Mouse (Mus musculus): ENCODE data around the gene Igf2bp1. TPM values are rescaled to one million over a fixed set of nuclear protein-coding genes. Genes with fewer than 3 reads are reported as not detected.

The Igf2bp1 gene
- polyA plus RNA-seq, 1 experiment, result not detected

DNA sequence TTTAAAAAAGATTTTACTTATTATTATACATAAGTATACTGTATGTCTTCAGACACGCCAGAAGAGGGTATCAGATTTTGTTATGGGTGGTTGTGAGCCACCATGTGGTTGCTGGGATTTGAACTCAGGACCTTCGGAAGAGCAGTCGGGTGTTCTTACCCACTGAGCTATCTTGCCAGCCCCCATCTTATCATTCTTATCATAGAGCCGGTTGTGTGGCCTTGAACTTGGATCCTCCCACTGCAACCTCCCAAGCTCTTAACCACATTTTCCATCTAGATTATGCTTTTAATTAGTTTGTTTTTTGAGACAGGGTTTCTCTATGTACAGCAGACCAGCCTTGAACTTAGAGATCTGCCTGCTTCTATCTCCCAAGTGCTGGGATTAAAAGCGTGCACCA, 31.8 kb upstream of the Igf2bp1 start:
- Histone ChIP-seq H3K27ac (ENCODE audit: insufficient read depth, low read depth, low read length) (no peak overlapping the region), H3K4me3 (ENCODE audit: insufficient read depth, low read depth, low read length) (no peak overlapping the region), H3K4me1 (ENCODE audit: control insufficient read depth, insufficient read depth, low read length) (peaks cover 9% of the 10 kb centered on the region)
- TF ChIP-seq CTCF (IDR thresholded peaks at IDR 0.05; ENCODE audit: insufficient read depth, low read depth, low read length) (no peak), POLR2A (IDR thresholded peaks at IDR 0.05; ENCODE audit: insufficient read depth, low read depth, low read length) (no peak)
- 95% methylated on average over 5 of the region's 5 CpGs for WGBS

DNA sequence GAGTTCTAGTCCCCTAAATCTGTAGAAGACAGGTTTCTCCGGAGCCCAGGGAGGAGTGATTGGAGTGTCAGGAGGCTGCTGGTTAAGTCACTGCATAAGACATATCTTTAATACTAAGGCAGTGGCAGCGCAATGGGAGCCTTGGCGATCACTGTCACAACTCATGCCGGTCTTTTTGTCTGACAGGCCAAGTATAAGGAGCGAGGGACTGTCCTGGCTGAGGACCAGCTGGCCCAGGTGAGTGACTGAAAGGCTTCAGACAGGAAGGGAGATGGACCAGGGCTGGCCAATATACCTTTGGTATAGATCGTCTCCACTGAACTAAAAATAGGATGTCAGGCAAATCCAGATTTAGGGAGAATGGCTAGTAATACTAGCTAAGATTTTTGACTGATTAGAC, 29.4 kb upstream of the Igf2bp1 start:
- peak overlapping the region; percentile 76 for H3K4me3 ChIP-seq (ENCODE audit: insufficient read depth, low read depth, low read length)
- TF ChIP-seq CTCF (IDR thresholded peaks at IDR 0.05; ENCODE audit: insufficient read depth, low read depth, low read length) (no peak), POLR2A (IDR thresholded peaks at IDR 0.05; ENCODE audit: insufficient read depth, low read depth, low read length) (no peak)
- WGBS, result 5% methylated on average over 6 of the region's 6 CpGs
- peaks cover 9% of the 10 kb centered on the region for H3K4me1 ChIP-seq (ENCODE audit: control insufficient read depth, insufficient read depth, low read length)
- H3K27ac ChIP-seq (ENCODE audit: insufficient read depth, low read depth, low read length), result no peak overlapping the region

DNA sequence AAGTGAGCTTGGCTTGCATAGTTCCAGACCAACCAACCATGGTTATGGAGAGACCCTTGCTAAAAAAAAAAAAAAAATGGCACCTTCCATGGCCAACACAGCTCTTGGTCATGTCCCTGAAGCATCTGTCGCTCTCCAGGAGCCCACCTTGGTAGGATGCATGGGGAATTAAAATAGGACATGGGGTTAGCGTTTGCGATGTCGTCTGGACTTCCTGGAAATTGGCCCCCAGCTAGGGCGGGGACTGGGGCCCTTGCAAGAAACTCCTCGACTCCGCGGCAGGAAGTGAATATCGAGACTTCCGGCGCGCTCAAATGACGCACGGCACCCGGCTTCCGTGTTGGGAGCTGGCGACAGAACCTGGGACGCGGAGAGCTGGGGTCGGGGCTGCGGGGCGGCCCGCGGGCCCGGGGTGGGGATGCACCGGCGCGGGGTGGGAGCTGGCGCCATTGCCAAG, 28.9 kb upstream of the Igf2bp1 start, which contains the start of gene Snf8:
Snf8 (plus strand) TSS at position 290 of the 457 bp plus-strand sequence.
- Histone ChIP-seq H3K4me1 (ENCODE audit: control insufficient read depth, insufficient read depth, low read length) (peaks cover 9% of the 10 kb centered on the region), H3K4me3 (ENCODE audit: insufficient read depth, low read depth, low read length) (peak within 1 kb of the TSS; percentile 76), H3K27ac (ENCODE audit: insufficient read depth, low read depth, low read length) (no peak within 1 kb of the TSS)
- WGBS, result under 1% methylated on average over 29 of the region's 29 CpGs
- TF ChIP-seq POLR2A (IDR thresholded peaks at IDR 0.05; ENCODE audit: insufficient read depth, low read depth, low read length) (peak; percentile 58), CTCF (IDR thresholded peaks at IDR 0.05; ENCODE audit: insufficient read depth, low read depth, low read length) (no peak)

DNA sequence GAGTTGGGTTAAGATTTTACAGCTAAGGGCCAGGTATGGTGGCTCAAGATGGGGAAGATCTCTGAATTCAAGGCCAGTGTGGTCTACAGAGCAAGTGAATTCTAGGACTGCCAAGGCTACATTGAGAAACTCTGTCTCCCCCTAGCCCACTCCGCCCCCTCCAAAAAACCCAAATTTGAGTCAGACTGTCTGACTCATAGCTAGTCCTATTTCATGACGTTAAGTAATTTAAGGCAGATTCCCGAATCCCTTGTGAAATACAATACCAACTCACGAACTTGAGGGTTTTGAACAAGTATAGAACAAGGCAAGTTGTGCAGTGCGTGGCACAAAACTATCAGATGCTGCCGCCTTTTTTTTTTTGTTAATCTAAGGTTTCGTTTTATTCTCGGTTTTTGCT, 28.4 kb upstream of the Igf2bp1 start:
- no peak for TF ChIP-seq CTCF (IDR thresholded peaks at IDR 0.05; ENCODE audit: insufficient read depth, low read depth, low read length)
- TF ChIP-seq POLR2A (IDR thresholded peaks at IDR 0.05; ENCODE audit: insufficient read depth, low read depth, low read length), result no peak
- 49% methylated on average over 8 of the region's 8 CpGs for WGBS
- H3K4me1 ChIP-seq (ENCODE audit: control insufficient read depth, insufficient read depth, low read length), result peaks cover 9% of the 10 kb centered on the region
- 0 out of 2 replicates have a peak overlapping the region, but pooled peaks have one; percentile 76 for H3K4me3 ChIP-seq (ENCODE audit: insufficient read depth, low read depth, low read length)
- no peak overlapping the region for H3K27ac ChIP-seq (ENCODE audit: insufficient read depth, low read depth, low read length)

DNA sequence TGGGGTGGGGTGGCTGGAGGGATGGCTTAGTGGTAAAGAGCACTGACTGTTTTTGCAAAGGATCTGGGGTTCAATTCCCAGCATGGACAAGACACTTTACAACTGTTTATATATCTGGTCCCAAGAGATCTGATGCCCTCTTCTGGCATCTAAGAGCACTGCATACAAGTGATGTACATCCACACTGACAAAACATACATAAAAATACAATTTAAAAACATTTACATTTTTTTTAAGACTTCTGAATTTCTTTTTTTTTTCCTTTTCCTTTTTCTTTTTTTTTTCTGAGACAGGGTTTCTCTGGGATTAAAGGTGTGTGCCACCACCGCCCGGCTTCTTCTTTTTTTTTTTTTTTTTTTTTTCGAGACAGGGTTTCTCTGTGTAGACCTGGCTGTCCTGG, 27.5 kb upstream of the Igf2bp1 start:
- WGBS, result 92% methylated on average over 3 of the region's 3 CpGs
- H3K4me3 ChIP-seq (ENCODE audit: insufficient read depth, low read depth, low read length), result no peak overlapping the region
- no peak overlapping the region for H3K27ac ChIP-seq (ENCODE audit: insufficient read depth, low read depth, low read length)
- H3K4me1 ChIP-seq (ENCODE audit: control insufficient read depth, insufficient read depth, low read length), result peaks cover 9% of the 10 kb centered on the region
- TF ChIP-seq POLR2A (IDR thresholded peaks at IDR 0.05; ENCODE audit: insufficient read depth, low read depth, low read length) (no peak), CTCF (IDR thresholded peaks at IDR 0.05; ENCODE audit: insufficient read depth, low read depth, low read length) (no peak)

DNA sequence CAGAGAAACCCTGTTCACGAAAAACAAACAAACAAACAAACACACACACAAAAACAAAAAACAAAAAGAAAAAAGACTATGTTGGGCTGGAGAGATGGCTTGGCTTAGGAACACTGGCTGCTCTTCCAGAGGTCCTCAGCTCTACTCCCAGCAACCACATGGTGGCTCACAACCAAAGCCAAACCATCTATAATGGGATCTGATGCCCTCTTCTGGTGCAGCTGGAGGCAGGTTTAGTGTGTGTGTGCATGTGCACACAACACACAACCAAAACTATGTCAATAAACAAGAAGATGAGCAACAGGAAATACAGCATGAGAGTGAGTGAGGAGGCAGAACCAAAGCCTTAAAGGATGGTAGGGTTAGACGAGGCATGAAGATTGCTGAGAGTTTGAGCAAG, 26.0 kb upstream of the Igf2bp1 start:
- H3K4me3 ChIP-seq (ENCODE audit: insufficient read depth, low read depth, low read length), result no peak overlapping the region
- TF ChIP-seq CTCF (IDR thresholded peaks at IDR 0.05; ENCODE audit: insufficient read depth, low read depth, low read length) (no peak), POLR2A (IDR thresholded peaks at IDR 0.05; ENCODE audit: insufficient read depth, low read depth, low read length) (no peak)
- H3K27ac ChIP-seq (ENCODE audit: insufficient read depth, low read depth, low read length), result no peak overlapping the region
- H3K4me1 ChIP-seq (ENCODE audit: control insufficient read depth, insufficient read depth, low read length), result peaks cover 7% of the 10 kb centered on the region
- 81% methylated on average over 2 of the region's 2 CpGs for WGBS

DNA sequence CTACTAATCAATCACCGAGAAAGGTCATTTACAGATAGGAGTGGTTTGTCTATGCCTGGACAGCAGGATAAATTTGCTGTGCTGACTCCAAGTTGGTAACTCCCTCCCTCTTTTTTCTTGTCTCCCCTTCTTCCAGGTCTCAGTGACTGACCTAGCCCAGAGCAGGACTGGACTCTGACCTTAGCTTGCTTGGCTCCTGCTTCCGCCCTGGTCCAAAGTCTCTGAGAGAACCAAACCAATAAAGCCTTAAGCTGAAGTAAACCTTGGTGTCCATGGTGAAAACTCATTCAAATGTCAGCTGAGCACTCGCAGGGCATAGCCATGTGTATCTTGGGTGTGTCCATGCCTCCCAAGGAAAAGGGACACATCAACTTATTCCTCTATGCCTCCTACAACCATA, 24.8 kb upstream of the Igf2bp1 start:
- 92% methylated on average over 3 of the region's 3 CpGs for WGBS
- Histone ChIP-seq H3K4me3 (ENCODE audit: insufficient read depth, low read depth, low read length) (no peak overlapping the region), H3K27ac (ENCODE audit: insufficient read depth, low read depth, low read length) (no peak overlapping the region), H3K4me1 (ENCODE audit: control insufficient read depth, insufficient read depth, low read length) (peaks cover 2% of the 10 kb centered on the region; the same call in 1 of the 2 replicates)
- no peak for TF ChIP-seq CTCF (IDR thresholded peaks at IDR 0.05; ENCODE audit: insufficient read depth, low read depth, low read length)
- TF ChIP-seq POLR2A (IDR thresholded peaks at IDR 0.05; ENCODE audit: insufficient read depth, low read depth, low read length), result no peak

DNA sequence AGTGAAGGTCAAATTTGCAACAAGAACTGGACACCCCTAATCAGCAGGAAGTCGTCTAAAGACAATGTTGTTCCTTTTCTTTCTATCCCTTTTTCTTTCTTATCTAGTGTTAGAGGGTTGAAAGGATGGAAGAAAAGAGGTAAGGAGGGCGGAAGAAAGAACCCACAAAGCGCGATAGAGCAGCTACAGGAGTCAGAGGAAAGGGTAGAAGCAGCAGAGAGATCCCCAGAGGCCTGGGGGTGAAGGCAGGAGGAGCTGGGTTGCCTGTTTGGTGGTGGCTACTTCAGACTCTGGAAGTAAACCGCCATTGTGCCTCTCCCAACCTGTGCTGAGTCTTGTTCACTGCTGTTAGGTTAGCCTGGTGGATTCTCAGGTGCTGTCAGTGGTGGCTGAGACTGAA, 22.4 kb upstream of the Igf2bp1 start:
- no peak for TF ChIP-seq POLR2A (IDR thresholded peaks at IDR 0.05; ENCODE audit: insufficient read depth, low read depth, low read length)
- TF ChIP-seq CTCF (IDR thresholded peaks at IDR 0.05; ENCODE audit: insufficient read depth, low read depth, low read length), result no peak
- no peaks in the 10 kb centered on the region for H3K4me1 ChIP-seq (ENCODE audit: control insufficient read depth, insufficient read depth, low read length)
- 59% methylated on average over 5 of the region's 5 CpGs for WGBS
- H3K4me3 ChIP-seq (ENCODE audit: insufficient read depth, low read depth, low read length), result no peak overlapping the region
- no peak overlapping the region for H3K27ac ChIP-seq (ENCODE audit: insufficient read depth, low read depth, low read length)

DNA sequence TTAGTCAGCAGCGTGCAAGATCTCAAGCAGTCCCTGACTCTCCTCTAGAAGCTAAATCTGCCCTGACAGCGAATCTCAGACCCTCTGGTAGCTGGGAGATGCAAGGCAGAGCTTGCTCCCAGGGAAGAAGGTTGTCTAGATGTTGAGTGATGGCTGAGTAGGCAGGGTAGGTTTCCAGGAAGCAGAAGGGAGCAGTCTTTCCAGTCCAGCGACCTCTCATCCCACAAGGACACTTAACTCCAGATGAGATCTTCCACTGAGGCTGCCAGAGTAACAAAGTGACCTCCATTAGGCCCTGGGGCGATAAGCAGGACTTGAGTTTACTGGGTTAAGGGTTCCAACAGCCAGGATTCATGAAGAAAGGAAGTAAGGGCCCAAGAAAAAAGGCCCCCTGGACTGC, 14.9 kb upstream of the Igf2bp1 start:
- Histone ChIP-seq H3K27ac (ENCODE audit: insufficient read depth, low read depth, low read length) (no peak overlapping the region), H3K4me3 (ENCODE audit: insufficient read depth, low read depth, low read length) (no peak overlapping the region), H3K4me1 (ENCODE audit: control insufficient read depth, insufficient read depth, low read length) (0 out of 2 replicates have a peak, but pooled peaks cover 2% of the 10 kb centered on the region)
- WGBS, result 73% methylated on average over 4 of the region's 4 CpGs
- no peak for TF ChIP-seq CTCF (IDR thresholded peaks at IDR 0.05; ENCODE audit: insufficient read depth, low read depth, low read length)

DNA sequence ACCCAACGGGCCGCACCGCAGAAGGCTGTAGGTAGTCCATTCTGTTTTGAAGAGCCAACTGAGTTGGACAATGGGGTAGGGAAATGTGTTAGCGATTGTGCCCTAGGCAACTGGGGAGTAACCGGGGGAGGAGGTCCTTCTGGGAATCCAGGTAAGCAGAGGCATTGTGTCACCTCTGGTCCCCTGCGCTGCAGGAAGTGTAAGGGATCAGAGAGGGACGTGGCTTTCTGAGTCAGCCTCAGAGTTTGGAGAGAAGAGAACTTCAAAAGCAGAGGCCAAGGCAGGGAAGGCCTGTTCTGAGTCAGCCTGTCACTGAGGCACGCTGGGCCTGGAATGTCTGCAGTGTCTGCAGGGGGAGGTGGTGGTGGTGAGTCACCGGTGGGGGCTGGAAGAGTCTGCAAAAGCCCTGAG, 12.2 kb upstream of the Igf2bp1 start:
- H3K4me1 ChIP-seq (ENCODE audit: control insufficient read depth, insufficient read depth, low read length), result 0 out of 2 replicates have a peak, but pooled peaks cover 2% of the 10 kb centered on the region
- WGBS, result 16% methylated on average over 9 of the region's 9 CpGs
- no peak overlapping the region for H3K27ac ChIP-seq (ENCODE audit: insufficient read depth, low read depth, low read length)
- H3K4me3 ChIP-seq (ENCODE audit: insufficient read depth, low read depth, low read length), result no peak overlapping the region
- TF ChIP-seq CTCF (IDR thresholded peaks at IDR 0.05; ENCODE audit: insufficient read depth, low read depth, low read length) (no peak), POLR2A (IDR thresholded peaks at IDR 0.05; ENCODE audit: insufficient read depth, low read depth, low read length) (no peak)
